Mouse (Mus musculus) spleen, adult 18-20 months (tissue): ENCODE measurements around the gene Gdpd5.
A peak's percentile ranks its signal among the peaks of the same experiment; 100 is the strongest.

Source experiments
- DNase-seq, 2 experiments: peaks; one replicate each; pipeline ENCODE4 v3.0.0; 2022; ENCODE audit warnings: mixed read lengths in 2 of 2

Gdpd5 gene

DNA sequence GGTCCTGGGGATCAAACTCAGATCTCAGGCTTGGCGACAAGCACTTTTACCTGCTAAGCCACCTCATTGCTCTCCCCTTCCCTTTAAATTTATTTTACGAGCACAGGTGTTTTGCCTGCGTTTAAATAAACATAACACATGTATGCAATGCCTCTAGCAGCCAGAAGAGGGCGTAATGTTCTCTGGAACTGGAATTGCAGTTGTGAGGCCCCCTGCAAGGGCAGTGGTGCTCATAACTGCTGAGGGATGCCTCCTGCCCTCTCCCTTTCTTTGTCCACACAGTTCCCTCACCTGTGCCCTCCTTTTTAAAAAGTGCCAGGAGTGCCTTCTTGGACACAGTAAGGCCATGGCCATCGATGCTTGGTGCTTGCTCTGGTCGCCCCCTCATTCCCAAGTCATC lies 62.8 kb downstream of the Gdpd5 start:
- DNase-seq = no peak

DNA sequence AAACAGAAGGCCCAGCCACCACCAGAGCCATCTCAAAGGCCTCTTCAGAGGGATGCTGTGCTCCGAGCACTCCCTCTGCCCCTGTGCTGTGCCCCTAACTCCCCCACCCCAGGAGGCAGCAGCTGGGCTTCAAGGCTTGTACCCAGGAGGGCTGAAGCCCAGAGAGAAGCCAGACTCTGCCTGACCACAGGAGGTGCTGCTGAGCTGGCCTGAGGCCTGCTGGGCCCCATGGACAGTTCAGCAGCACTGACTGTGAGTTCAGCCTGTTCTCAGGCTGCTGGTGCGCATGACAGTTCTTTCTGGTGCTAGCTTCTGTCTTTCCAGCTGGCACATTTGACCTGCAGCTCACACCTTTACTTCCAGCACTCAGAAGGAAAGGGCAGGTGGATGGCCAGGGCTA lies 64.6 kb downstream of the Gdpd5 start:
- DNase-seq = no peak

DNA sequence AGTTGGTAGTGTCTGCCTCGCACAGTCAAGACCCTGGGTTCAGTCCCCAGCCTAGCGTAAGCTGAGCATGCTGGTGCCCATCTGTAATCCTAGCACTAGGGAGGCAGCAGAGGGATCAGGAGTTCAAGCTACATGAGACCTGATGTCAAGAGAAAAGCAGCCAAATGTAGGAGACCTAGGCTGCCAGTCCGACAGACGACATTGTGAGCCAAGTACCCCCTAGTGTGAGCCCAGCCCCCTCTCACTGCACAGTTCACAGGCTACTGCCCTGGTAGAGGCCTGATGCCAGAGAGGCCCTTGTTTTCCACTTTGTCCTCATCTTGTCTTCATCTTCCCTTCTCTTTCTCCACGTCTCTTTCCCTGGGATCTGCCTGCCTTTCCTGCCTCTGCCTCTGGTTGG lies 66.1 kb downstream of the Gdpd5 start:
- DNase-seq = no peak

DNA sequence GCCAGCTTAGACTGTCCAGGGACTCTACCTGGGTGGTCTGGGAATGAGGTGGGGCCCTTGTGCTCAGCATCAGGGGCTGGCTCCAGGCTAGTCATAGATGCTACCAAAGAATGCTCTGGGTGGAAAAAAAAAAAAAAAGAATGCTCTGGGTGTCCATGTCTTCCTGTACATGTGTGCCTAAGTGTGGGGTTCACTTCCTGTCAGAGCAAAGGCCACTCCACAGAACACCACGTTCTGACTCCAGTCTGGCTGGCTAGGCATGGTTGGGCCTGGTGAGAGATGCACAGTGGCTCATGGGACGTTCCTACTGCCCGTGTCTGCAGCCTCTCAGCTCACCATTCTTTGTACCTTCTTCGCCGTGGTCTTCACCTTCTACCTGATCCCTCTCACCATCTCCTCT lies 67.4 kb downstream of the Gdpd5 start:
- no peak for DNase-seq

DNA sequence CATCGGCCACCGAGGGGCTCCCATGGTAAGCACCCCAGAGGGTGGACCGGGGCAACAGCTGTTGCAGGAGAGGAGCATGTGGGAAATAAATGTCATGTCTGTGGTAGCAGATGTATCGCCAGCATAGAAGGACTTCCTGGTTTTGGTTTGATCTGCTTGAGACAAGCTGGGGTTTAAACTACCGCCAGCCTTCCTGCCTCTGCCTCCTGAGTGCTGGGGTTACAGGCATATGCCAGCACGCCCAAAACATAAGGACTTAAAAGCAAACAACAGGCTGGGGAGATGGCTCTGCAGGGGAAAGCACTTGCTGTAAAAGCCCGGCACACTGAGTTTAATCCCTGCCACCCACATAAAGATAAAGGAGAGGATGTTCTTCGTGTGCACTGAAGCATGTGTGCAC lies 67.8 kb downstream of the Gdpd5 start:
- DNase-seq = peak in 1 of 2 experiments; percentile 24

DNA sequence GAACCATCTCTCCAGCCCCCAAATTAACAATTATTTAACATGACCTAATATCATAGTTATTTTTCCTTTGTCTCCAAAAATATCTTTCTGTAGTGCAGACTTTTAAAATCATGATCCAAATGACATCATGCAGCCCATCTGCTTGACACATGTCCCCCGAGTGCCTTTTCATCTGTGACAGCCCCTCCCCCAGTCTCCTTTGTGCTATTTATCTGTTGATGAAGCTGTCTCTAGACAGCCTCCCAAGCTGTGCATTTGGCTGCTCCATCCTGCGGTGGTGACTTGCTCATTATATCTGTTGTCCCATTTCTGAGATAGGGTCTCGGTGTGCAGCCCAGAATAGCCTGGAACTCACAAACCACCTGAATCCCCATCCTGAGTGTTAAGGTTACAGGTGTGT lies 68.5 kb downstream of the Gdpd5 start:
- DNase-seq = no peak

DNA sequence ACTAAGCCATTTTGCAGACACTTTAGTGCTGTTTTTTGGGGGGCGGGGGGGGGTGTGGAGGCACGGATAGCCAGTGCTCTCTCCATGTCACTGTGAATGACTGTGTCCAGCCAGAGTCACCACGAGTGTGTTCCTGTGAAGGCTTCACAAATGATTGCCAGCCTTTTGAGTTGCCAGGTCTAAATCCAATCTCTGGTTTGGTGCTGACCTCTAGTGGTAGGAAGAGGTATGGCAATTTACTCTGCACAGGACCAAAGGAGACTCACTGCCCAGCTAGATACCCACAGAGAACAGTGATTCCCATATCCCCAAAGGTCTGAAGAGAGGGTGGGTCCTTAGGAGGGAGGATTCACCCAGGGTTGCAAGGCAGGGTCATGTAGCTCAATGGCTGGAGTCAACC lies 69.5 kb downstream of the Gdpd5 start:
- DNase-seq = peak in 1 of 2 experiments; percentile 58

DNA sequence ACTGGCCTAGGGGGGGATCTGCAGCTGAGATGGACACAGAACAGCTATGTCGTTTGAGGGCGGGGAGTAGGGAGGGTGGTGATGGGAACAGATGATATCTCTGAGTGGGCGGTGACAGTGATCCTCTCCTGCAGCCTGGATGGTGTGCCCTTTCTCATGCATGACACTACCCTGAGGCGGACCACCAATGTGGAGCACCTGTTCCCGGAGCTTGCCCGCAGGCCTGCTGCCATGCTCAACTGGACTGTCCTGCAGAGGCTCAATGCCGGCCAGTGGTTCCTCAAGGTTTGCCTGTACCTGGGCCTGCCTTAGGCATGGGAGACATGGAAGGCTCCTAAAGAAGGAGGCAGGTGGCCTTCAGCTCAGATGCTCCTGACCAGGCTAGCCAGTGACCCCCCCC lies 71.6 kb downstream of the Gdpd5 start:
- no peak for DNase-seq

DNA sequence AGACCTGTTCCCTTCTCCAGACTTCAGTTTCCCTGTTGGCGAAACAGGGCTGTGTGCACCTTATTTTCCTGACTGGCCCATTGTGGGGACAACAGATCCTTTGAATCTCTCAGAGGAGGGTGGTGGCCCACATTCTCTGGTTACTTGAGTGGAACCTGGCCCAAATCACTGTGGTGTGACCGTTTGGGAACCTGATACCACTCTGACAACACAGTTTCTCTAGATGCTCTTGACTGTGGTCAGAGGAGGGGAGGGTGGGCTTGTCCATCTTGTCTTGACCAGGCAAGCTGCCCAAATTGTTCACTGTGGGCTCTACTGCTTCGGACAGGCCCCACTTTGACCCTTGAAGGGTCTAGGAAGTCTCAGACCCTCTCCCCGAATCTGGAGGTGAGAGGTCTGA lies 72.8 kb downstream of the Gdpd5 start:
- DNase-seq = no peak

DNA sequence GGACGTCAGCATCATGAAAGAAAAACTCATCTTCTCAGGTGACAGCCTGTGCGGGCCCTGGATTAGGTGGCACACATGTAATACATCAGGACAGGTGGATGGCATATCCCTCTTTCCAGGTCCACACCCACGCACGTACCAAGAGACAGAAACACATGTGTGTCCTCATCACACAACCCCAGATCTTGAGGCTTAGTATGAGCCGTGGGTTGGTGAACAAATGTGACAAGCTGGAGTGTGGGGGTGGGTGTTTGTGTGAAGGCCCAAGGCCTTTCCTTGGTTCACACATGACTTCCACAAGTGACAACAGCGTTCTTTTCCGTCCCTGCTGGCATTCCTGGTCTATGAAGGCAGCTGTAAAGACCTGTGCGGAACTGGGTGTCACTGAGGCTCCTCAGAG lies 77.6 kb downstream of the Gdpd5 start:
- no peak for DNase-seq

DNA sequence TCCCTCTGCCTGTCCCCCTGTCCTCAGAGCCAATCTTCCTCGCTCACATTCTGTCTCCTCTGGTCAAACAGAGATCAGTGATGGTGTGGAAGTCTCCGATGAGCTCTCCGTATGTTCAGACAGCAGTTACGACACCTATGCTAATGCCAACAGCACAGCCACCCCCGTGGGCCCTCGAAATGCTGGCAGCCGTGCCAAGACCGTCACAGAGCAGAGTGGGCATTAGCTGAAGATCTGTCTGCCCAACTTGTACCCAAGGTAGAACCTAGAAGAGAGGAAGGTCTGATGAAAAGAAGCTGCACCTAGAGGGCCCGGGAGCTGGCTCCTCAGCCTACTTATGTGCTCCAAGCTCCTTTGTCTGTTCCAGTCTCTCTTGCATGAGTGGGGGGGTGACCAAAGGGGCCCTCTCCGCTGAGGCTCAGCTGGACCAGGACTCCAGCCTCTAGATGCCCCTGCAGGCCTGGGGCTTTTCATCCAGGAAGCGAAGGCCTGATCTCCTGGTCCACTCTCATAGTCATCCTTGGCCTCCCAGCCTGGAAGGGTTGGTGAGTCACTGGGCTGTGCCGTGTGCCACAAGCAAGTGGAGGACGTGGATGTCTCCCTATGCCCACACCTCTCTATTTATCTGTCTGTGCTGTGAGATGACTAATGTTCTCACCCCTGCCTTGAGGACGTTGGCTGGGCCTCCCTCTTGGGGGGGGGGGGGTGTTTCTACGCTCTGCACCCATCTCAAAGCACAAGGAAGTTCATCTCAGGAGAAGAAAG lies 78.9 kb downstream of the Gdpd5 start:
- DNase-seq = no peak

DNA sequence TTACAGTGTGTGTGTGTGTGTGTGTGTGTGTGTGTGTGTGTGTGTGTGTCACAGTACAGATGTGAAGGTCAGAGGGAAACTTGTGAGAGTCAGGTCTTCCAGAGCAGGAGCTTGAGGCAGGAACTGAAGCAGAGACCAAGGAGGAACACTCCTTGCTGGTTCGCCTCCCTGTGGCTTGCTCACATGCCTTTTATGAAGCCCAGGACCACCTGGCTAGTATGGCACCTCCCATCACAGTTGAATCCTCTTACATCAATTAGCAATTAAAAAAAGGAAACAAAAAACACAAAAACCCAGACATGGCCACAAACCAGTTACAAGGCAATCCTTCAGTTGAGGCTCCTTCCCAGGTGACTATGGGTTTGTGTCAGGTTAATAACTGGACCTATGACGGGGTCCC lies 81.9 kb downstream of the Gdpd5 start:
- DNase-seq = no peak

DNA sequence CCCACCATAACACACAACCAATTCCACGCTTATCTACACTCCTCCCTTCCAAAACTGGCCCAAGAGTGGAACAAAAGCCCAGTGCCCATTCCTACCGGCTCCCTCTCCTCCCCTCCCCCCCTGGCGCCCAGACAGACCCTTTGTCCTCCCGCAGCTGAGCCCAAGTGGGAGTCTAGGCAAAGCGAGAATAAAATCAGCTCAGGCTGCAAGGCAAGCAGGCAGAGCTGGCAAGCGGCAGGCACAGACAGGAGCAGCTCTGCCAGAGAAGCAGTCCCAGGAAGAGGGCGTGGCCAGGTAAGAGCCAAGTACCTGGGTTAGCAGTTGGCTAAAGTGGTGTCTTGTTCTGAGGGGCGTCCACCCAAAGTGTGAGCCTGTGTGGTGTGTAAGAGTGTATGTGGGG lies 84.6 kb downstream of the Gdpd5 start, which contains the start of gene Klhl35:
TSS of gene Klhl35 (plus strand) at position 194 of the 400 bp plus-strand sequence.
- no peak for DNase-seq

DNA sequence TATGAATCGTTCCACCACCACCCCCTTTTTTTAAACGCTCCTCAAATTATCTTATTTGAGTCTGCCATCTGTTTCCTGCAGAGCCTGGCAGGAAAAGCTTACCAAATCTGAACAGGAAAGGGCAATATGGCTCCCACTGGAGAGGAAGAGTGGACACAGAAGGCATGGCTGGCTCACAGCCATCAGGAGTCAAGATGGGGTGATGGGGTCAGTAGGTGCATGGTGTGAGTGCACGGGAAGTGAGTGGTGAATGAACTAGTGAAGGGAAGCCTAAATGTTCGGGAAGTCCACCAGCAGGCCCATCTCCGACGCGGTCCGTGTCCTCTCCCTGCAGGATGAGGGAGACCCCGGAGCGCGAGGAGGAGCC lies 86.7 kb downstream of the Gdpd5 start:
- peak in 1 of 2 experiments; percentile 18 for DNase-seq

DNA sequence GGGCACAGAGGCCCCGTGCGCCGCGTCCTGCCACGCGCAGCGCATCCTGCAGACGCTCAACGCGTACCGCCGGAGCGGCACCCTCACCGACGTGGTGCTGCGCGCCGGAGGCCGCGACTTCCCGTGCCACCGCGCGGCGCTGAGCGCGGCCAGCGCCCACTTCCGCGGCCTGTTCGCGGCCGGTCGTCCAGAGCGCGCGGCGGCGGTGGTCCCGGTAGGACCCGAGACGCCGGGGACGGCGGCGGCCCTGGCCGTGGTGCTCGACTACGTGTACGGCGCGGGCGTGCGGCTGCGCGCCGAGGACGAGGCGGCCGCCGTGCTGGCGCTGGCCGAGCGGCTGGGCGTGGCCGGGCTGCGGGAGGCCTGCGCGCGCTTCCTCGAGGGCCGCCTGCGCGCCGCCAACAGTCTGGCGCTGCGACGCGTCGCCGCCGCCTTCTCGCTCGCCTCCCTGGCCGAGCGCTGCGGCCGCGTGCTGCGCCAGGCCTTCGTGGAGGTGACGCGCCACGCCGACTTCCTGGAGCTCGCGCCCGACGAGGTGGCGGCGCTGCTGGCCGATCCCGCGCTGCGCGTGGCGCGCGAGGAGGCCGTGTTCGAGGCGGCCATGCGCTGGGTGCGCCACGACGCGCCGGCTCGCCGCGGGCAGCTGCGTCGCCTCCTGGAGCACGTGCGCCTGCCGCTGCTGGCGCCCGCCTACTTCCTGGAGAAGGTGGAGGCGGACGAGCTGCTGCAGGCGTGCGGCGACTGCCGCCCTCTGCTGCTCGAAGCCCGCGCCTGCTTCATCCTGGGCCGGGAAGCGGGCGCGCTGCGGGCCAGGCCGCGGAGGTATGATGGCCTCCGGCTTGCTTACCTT lies 87.3 kb downstream of the Gdpd5 start:
- peak; percentile 52 to 56 for DNase-seq

DNA sequence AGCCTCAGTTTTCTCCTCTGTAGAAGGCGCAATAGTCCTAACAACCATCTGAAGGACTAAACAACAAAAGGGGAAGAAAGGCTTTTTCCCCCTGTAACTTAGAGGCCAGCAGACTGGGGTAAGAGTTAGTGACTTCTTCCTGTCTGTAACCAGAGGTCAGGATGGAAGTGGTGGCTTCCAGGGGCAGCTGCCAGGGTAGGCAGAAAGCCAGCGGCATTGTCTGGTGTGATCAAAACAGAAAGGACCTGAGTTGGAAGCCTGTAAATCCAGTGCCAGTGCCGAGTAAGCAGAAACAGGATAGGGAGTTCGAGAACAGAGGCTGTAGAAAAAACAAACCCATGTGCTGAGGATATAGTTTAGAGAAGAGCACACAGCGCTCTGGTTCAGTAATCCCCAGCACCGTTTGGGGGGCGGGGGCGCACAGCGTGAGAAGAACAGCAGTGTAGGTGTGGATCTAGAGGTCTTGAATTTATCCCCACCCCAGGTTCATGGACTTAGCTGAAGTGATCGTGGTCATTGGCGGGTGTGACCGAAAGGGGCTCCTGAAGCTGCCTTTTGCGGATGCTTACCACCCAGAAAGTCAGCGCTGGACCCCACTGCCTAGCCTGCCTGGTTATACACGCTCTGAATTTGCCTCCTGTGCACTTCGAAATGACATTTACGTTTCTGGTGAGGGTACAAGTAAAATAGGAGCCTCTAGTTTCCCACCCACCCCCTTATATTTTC lies 88.6 kb downstream of the Gdpd5 start:
- DNase-seq = no peak

DNA sequence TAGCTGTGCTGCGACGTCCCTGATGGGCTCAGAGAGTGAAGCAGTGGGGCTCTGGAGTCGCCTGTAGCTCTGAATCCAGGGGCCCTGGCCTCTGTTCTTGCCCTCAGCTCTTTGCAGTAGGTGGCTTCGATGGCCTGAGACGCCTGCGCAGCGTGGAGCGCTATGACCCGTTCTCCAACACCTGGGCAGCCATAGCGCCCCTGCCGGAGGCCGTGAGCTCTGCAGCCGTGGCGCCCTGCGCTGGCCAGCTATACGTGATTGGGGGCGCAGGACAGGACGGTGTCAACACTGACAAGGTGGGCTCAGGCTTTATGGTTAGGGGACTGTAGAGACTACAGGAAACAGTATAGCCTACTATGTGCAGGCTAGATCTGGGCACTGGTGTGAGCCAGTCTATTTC lies 90.4 kb downstream of the Gdpd5 start:
- DNase-seq = no peak

DNA sequence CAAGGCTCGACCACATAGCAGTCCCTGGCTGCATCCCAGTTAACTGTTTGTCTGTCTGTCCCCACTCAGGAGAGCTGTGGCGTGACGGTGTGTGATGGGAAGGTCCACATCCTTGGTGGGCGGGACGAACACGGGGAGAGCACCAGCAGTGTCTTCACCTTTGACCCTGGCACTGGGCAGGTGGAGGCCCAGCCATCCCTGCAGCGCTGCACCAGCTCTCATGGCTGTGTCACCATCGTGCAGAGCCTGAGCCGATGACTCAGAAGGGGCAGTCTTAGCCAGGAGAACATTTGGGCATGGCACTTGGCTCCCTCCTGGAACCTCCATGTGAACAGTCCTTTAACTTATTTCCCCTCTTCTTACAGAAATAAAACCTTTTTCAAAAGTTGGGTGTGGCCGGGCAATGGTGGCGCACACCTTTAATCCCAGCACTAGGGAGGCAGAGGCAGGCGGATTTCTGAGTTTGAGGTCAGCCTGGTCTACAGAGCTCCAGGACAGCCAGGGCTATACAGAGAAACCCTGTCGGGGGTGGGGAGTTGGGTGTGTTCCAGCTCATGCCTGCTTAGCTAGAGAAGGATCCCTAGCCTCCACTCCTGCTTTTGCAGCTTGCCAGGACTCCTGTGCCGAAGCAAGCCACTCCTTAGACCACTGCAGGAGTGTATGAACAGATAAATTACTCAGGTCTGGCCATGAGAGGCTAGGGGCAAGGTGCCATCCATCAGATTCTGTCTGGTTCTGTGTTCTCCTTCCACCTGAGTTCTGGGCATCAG lies 92.6 kb downstream of the Gdpd5 start:
- no peak for DNase-seq

DNA sequence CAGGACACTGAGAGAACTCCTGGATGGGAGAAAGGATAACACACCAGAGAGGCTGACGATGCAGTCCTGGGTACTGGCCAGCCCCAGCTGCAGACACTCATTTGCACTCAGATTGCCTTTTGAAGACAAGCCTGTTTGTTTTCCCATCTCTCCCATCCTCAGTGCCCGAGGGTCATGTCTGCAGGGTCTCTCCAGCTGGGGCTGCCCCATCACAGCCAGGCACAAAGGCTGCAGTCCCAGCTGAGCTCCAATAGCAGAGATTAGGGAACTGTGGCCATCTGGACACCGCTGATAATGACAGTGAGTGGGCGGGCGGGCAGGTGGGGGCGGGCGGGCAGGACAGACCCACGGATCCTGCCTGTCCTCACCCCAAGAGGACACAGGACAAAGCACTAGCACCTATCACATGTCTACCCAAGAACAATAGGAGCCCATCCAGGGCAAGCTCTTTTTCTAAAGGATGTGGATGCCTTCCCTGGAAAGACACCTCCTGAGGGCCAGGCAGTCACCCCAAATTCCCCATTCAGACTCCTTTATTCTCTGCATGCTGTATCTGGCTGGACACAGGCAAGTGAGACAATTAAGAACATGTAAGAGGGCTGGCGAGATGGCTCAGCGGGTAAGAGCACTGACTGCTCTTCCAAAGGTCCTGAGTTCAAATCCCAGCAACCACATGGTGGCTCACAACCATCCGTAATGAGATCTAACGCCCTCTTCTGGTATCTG lies 93.8 kb downstream of the Gdpd5 start:
- DNase-seq = no peak

DNA sequence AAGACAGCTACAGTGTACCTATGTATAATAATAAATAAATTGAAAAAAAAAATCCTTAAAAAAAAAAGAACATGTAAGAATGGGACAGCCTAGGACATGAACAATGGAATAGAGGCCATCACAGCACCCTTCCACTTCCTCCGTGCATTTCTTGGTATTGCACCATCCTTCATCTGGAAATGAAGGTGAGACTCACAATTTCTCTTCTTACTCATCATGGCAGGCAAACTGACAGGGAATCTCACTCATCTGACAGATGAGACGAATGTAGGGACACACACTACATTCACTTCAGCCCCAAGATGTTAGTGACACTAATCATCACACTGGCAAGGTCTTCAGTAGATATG lies 94.3 kb downstream of the Gdpd5 start:
- no peak for DNase-seq

DNA sequence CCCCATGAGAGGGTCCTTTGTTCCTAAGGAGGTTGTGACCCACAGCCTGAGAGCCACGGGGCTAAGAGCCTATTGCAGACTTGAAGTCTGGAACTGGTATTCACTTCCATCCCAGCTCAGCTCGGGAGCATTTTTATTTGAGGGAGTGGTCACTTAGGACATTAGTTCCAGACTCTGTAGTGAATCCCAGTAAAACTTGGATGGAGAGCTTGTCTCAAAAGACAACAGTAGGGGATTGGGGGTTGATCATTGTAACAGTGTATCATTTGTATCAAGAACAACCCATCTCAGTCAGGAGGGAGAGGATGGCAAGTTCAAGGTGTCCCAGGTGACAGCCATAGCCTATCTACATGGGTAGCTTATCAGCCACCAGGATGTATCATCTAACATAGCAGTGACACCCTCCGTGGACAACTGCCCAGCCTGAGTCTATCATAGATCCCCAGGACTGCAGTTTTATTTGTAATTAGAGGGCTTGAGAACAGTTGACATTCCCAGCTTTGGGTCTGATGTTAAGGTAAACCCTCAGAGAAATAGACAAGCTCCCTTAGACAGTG lies 95.4 kb downstream of the Gdpd5 start:
- DNase-seq = no peak

DNA sequence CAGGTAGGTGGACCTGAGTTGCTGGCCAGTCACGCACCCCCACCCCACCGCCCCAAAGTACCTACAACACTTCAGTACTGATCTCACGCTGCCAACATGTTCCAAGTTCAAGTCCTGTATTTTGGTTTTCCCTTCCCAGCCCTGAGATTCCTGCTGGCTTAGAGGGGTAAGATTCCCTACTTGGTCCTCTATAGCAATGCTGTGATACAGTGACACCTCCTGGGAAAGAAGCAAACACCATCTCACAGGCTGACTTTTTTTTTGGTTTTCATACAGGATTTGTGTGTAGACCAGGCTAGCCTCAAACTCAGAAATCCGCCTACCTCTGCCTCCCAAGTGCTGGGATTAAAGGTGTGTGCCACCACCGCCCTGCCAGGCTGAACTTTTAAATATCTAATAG lies 96.0 kb downstream of the Gdpd5 start:
- DNase-seq = no peak
